Mouse (Mus musculus) bone marrow macrophage, adult 2 months (primary cell): ENCODE data around the gene Bfar. TPM values are rescaled to one million over a fixed set of nuclear protein-coding genes. Genes with fewer than 3 reads are reported as not detected.

Experiments
- H3K27ac ChIP-seq: 2 replicates; pipeline ENCODE4 v1.5.1; 2012; ENCODE audit warnings: low read depth, low read length; ENCODE audit not compliant: insufficient read depth
- H3K4me1 ChIP-seq: 2 replicates; pipeline ENCODE4 v1.6.1; 2012; ENCODE audit warnings: low read length; ENCODE audit not compliant: control insufficient read depth, insufficient read depth
- H3K4me3 ChIP-seq: 2 replicates; pipeline ENCODE4 v1.5.1; 2012; ENCODE audit warnings: mild to moderate bottlenecking, low read length, moderate library complexity; ENCODE audit not compliant: insufficient read depth
- CTCF ChIP-seq: IDR thresholded peaks from 2 replicates; pipeline ENCODE4 v1.5.1; 2012; ENCODE audit warnings: low read depth, mild to moderate bottlenecking, low read length, moderate library complexity
- POLR2A ChIP-seq: IDR thresholded peaks from 2 replicates; pipeline ENCODE4 v1.6.1; 2012; ENCODE audit warnings: mild to moderate bottlenecking, low read depth, low read length, borderline replicate concordance
- polyA plus RNA-seq: library from polyadenylated mRNA; stranded (reverse); fragments of >200 nt; gene quantifications from 2 replicates; pipeline ENCODE4 v1.2.4, GENCODE M21; 2012; ENCODE audit not compliant: missing spikeins, insufficient read depth, insufficient read length

The Bfar gene
- polyA plus RNA-seq, 1 experiment: 37.5 TPM

- H3K4me3 ChIP-seq: no peak overlapping the region
- peaks cover 11% of the 10 kb centered on the region for H3K4me1 ChIP-seq
- no peak for TF ChIP-seq POLR2A
- TF ChIP-seq CTCF: no peak
- no peak overlapping the region for H3K27ac ChIP-seq
These were observed 3.1 kb upstream of the Bfar start for GRCm38 (mm10) chr16:13668402-13669108.

DNA sequence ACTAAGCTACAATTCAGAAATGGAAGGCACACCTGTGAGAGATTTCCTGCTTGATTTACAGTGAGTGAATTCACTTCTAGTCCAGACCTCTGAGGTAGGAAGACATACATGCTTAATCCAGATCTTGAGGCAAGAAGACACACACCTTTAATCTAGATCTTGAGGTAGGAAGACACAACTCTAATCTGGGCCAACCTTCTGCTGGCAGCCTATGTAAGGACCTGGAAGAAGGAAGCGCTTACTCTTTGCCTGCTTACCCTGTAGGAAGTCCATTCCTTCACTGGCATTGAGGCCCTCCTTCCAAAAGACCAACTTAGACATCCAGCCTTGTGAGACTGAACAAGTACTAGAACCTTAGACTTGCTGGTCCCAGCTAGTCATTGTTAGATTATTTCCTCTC, 2.4 kb upstream of the Bfar start:
- H3K4me1 ChIP-seq: peaks cover 11% of the 10 kb centered on the region
- TF ChIP-seq CTCF (no peak), POLR2A (no peak)
- H3K27ac ChIP-seq: no peak overlapping the region
- no peak overlapping the region for H3K4me3 ChIP-seq

GRCm38 (mm10) chr16:13670896-13671295, 762 bp upstream of the Bfar start:
- peak overlapping the region; percentile 77; the same call in 1 of the 2 replicates for H3K4me3 ChIP-seq
- H3K27ac ChIP-seq: peak overlapping the region; percentile 64; the same call in 1 of the 2 replicates
- peaks cover 11% of the 10 kb centered on the region for H3K4me1 ChIP-seq

GRCm38 (mm10) chr16:13672386-13672898, 784 bp downstream of the Bfar start:
- Histone ChIP-seq H3K27ac (peak overlapping the region; percentile 67), H3K4me1 (peaks cover 8% of the 10 kb centered on the region), H3K4me3 (peak overlapping the region; percentile 77)
- TF ChIP-seq CTCF (no peak), POLR2A (no peak)

DNA sequence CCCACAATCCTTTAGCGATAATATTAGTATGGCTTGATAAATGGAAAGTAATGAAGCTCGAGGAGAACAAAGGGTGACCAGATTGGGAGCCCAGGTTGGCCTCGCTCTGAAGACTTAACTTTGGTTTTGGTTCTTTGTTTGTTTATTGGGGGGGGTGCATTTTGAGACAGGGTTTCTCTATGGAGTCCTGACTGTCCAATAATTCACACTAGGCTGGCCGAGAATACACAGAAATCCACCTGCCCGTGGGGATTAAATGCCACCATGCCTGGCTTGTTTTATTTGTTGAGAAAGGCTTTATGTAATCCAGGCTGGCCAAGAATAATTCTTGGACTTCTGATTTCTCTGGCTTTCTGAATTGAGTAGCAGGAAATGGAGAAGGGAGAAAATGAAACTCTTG, 1.5 kb downstream of the Bfar start:
- peak overlapping the region; percentile 77 for H3K4me3 ChIP-seq
- peaks cover 8% of the 10 kb centered on the region for H3K4me1 ChIP-seq
- no peak overlapping the region for H3K27ac ChIP-seq
- TF ChIP-seq CTCF: no peak
- TF ChIP-seq POLR2A: no peak

DNA sequence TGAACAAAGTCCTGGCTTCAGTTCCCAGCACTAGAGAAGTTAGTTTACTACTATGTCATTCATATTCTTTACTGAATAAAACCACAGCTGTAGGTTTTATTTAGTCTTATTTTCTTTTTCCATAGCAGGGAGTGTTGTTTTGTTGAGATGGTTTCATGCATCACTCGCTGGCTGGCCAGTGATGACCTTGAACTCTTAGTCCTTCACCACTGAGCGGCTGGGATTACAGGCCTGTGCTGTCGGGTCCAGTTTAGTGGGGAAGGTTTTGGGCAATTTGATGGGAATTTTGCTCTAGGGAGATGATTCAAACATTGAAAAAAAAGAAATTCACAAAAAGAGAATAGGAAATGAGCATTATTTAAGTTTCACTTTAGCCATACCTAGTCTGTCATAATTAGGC, 2.9 kb downstream of the Bfar start:
- H3K27ac ChIP-seq: no peak overlapping the region
- TF ChIP-seq CTCF (no peak), POLR2A (no peak)
- H3K4me1 ChIP-seq: peaks cover 6% of the 10 kb centered on the region
- H3K4me3 ChIP-seq: no peak overlapping the region

- H3K4me3 ChIP-seq: no peak overlapping the region
- no peak for TF ChIP-seq POLR2A
- no peak for TF ChIP-seq CTCF
- H3K27ac ChIP-seq: no peak overlapping the region
- H3K4me1 ChIP-seq: no peaks in the 10 kb centered on the region; the same call in 1 of the 2 replicates
These were observed 7.1 kb downstream of the Bfar start for GRCm38 (mm10) chr16:13678601-13679319.

DNA sequence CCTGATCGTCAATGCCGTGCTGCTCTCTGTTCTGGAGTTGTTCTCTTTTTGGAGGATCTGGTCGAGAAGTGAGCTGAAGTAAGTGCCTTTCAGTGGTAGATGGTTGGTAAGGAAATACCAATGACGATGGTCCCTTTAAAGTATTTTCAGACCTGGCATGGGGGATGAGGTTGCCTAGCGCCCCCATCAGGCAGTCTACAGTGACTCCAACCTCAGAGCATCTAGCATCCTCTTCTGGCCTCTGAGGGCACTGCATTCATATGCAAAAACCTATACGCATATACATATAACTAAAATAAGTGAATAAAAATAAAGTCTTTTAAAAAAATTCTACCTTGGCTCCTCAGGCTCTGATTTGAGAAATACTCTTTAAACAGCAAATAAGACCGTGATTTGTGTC, 27.3 kb downstream of the Bfar start:
- Histone ChIP-seq H3K4me3 (no peak overlapping the region), H3K4me1 (no peaks in the 10 kb centered on the region), H3K27ac (no peak overlapping the region)
- TF ChIP-seq CTCF (peak; percentile 45), POLR2A (no peak)

DNA sequence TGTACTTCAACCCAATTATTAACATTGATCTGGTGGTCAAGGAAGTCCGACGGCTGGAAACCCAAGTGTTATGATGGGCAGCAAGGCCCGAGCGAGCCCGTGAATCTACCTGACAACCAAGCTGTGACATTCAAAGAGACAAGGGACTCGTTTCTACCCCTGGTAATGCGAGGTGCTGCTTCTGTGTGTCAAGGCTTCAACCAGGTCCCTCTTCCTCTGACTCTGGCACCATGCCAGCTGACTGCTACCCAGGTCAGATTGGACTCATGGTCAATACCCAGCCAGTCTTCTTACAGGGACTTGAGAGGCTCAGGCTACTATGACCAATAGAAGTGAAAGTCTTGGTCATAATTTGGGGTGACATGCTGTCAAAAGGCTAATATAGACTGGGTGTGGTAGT, 30.5 kb downstream of the Bfar start:
- H3K27ac ChIP-seq: no peak overlapping the region
- H3K4me3 ChIP-seq: no peak overlapping the region
- no peak for TF ChIP-seq CTCF
- TF ChIP-seq POLR2A: no peak

GRCm38 (mm10) chr16:13704676-13705075, 33.0 kb downstream of the Bfar start:
- H3K4me1 ChIP-seq: no peaks in the 10 kb centered on the region
- H3K4me3 ChIP-seq: no peak overlapping the region
- TF ChIP-seq POLR2A: no peak
- no peak overlapping the region for H3K27ac ChIP-seq

More for the DNA sequence above, 30.5 kb downstream of the Bfar start:
- no peaks in the 10 kb centered on the region for H3K4me1 ChIP-seq
